Mouse (Mus musculus): ENCODE data around the gene Ubr1. TPM values are rescaled to one million over a fixed set of nuclear protein-coding genes. Genes with fewer than 3 reads are reported as not detected.

The Ubr1 gene
- polyA plus RNA-seq, 1 experiment from 2014 or later: 18.3 TPM

DNA sequence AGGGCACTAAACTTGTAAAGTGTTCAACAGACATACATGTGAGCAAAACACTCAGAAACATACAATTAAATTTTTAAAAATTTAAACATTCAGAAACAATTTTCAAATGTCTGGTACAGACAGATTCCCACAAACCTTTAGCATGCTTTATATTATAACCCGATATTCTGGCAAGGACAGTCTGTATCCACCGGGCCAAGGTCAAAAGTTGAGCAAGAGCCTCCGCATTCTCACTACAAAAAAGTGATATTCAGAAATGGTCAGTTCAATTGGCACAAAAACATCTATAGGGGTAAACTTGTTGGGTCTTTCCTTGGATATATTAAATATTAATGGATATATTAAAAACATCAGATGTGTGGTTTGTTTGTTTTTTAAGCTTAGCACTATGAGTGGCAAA is 74.2 kb downstream of the Ubr1 start:
- no peak overlapping the region for H3K9ac ChIP-seq
- no peaks in the 10 kb centered on the region for H3K4me1 ChIP-seq
- H3K36me3 ChIP-seq: peaks cover 93% of the 10 kb centered on the region

DNA sequence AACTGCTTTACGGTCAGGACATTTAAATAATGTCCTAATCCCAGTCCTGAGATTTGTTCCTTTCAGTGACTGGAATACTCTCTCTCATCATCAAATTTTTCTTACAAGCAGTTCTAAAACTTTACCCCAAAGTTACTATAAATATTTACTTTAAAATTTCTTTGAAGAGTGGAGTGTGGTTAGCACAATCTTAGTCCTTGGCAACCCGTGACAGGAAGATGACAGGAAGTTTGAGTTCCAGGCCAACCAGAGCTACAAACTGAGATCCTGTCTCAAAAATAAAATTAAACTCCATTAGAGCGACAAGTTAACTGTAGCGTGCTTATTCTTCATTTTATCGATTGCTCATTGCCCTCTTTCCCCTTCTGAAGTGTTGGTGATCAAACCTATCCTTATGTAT is 82.9 kb downstream of the Ubr1 start:
- H3K4me2 ChIP-seq: no peak overlapping the region
- 78% methylated on average over 5 of the region's 5 CpGs for WGBS (ENCODE audit: insufficient replicate concordance)
- H3K4me1 ChIP-seq: no peaks in the 10 kb centered on the region
- H3K27ac ChIP-seq: no peak overlapping the region
- no peak overlapping the region for H3K4me3 ChIP-seq
- H3K36me3 ChIP-seq: peaks cover 79% of the 10 kb centered on the region
- ATAC-seq: no peak
- no peaks in the 10 kb centered on the region for H3K27me3 ChIP-seq (replicated peaks)
- H3K9ac ChIP-seq: no peak overlapping the region
- no peaks in the 10 kb centered on the region for H3K9me3 ChIP-seq (replicated peaks)

More for the DNA sequence above, 74.2 kb downstream of the Ubr1 start:
- Histone ChIP-seq H3K27me3 (replicated peaks) (no peaks in the 10 kb centered on the region), H3K4me3 (no peak overlapping the region), H3K9me3 (replicated peaks) (no peaks in the 10 kb centered on the region), H3K27ac (no peak overlapping the region), H3K4me2 (no peak overlapping the region)
- 89% methylated on average over 3 of the region's 3 CpGs for WGBS (ENCODE audit: insufficient replicate concordance)
- no peak for ATAC-seq

DNA sequence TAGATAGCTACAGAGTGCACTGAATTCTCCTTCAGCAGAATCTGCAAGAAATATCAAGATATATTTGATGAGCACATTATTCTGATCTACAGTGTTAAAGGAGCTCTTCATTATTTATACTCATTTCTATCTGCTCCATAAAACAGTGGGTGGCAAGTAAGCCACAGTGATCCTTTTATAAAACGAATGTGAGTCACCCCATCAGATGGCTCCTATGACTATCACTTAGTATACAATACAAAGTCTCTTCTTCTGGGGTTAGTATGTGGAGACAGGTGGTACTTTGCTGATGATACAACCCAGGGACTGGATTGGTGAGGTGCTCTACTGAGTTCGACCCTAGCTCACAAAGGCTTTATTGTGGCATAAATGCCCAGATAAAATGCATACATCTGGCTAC is 97.3 kb downstream of the Ubr1 start:
- H3K9me3 ChIP-seq (replicated peaks): no peaks in the 10 kb centered on the region
- 81% methylated on average over 2 of the region's 2 CpGs for WGBS (ENCODE audit: insufficient replicate concordance)
- H3K4me1 ChIP-seq: no peaks in the 10 kb centered on the region
- no peak overlapping the region for H3K4me2 ChIP-seq
- peaks cover 78% of the 10 kb centered on the region for H3K36me3 ChIP-seq
- H3K27ac ChIP-seq: no peak overlapping the region
- H3K9ac ChIP-seq: no peak overlapping the region
- no peak overlapping the region for H3K4me3 ChIP-seq
- no peak for ATAC-seq
- no peaks in the 10 kb centered on the region for H3K27me3 ChIP-seq (replicated peaks)

GRCm38 (mm10) chr2:120871447-120872336 is 98.8 kb downstream of the Ubr1 start:
- Histone ChIP-seq H3K4me1 (no peaks in the 10 kb centered on the region), H3K36me3 (peaks cover 77% of the 10 kb centered on the region), H3K4me2 (no peak overlapping the region), H3K27ac (no peak overlapping the region), H3K27me3 (replicated peaks) (no peaks in the 10 kb centered on the region), H3K9me3 (replicated peaks) (no peaks in the 10 kb centered on the region), H3K4me3 (no peak overlapping the region), H3K9ac (no peak overlapping the region)
- 80% methylated on average over 9 of the region's 9 CpGs for WGBS (ENCODE audit: insufficient replicate concordance)
- ATAC-seq: no peak

- H3K36me3 ChIP-seq: peaks cover 80% of the 10 kb centered on the region
- H3K27me3 ChIP-seq (replicated peaks): no peaks in the 10 kb centered on the region
- ATAC-seq: no peak
- H3K9me3 ChIP-seq (replicated peaks): no peaks in the 10 kb centered on the region
- no peak overlapping the region for H3K4me3 ChIP-seq
- no peaks in the 10 kb centered on the region for H3K4me1 ChIP-seq
- no peak overlapping the region for H3K9ac ChIP-seq
- no peak overlapping the region for H3K27ac ChIP-seq
- no peak overlapping the region for H3K4me2 ChIP-seq
- 88% methylated on average over 5 of the region's 5 CpGs for WGBS (ENCODE audit: insufficient replicate concordance)
Observed at GRCm38 (mm10) chr2:120867336-120867735, 103.2 kb downstream of the Ubr1 start.

DNA sequence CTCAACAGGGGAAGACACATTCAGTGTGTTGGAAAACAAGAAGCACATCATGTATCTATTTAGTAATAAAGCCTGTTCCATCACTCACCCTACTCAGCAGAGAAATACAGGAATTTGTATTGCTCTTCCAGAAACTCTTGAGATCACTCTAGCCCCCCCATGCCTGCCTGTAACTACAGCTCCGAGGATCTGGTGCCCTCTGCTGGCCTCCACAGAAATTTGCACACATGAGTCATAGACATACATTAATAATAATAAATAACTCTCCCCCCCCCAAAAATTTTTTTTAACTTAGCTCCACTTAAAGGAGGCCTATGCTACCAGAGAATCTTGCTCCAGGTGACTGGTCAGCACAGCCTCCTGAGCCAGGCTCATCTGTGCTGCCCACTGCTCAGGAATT is 104.0 kb downstream of the Ubr1 start:
- no peak for ATAC-seq
- no peaks in the 10 kb centered on the region for H3K4me1 ChIP-seq
- H3K4me3 ChIP-seq: no peak overlapping the region
- H3K27ac ChIP-seq: no peak overlapping the region
- H3K36me3 ChIP-seq: peaks cover 79% of the 10 kb centered on the region
- no peaks in the 10 kb centered on the region for H3K9me3 ChIP-seq (replicated peaks)
- no peaks in the 10 kb centered on the region for H3K27me3 ChIP-seq (replicated peaks)
- H3K4me2 ChIP-seq: no peak overlapping the region
- 13% methylated on average over 1 of the region's 1 CpGs for WGBS (ENCODE audit: insufficient replicate concordance)
- H3K9ac ChIP-seq: no peak overlapping the region

DNA sequence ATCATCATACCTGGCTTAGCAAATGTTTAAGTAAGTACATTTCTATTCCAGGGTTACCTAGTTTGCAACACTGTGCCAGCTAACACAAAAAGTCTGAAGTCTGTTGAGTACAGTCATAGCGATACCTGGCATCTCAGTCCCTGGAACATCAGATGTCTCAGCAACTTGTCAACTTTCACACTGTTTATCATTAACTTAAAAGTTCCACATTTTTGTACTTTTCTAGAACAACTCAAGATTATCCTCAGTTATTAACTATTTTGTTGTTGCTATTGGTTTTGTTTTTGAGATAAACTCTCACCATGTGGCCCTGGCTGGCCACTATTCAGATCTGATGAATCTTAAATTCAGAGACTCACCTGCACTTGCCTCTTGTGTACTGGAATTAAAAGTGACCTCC is 107.1 kb downstream of the Ubr1 start:
- Histone ChIP-seq H3K27ac (no peak overlapping the region), H3K4me1 (no peaks in the 10 kb centered on the region), H3K4me2 (no peak overlapping the region), H3K4me3 (no peak overlapping the region), H3K36me3 (peaks cover 74% of the 10 kb centered on the region), H3K9me3 (replicated peaks) (no peaks in the 10 kb centered on the region), H3K27me3 (replicated peaks) (no peaks in the 10 kb centered on the region), H3K9ac (no peak overlapping the region)
- no peak for ATAC-seq
- 90% methylated on average over 1 of the region's 1 CpGs for WGBS (ENCODE audit: insufficient replicate concordance)

DNA sequence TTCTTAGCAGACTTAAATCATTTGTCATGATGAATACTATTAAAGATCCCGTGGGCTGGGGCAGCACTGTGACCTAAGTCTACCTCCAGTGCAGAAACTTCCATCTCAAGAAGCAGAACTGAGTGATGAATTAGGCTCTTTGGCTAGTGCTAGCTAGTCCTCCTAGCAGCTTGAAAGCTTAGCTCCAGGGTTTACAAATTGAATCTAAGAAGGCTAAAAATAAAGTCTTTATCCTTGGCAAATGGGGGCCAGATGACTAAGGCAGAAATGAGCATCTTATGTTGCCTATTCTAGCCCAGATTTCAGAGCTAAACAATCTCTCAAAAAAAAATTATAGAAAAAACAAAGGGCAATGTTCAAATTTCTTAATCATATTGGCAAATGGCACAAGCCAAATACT is 109.8 kb downstream of the Ubr1 start:
- Histone ChIP-seq H3K4me2 (no peak overlapping the region), H3K4me1 (no peaks in the 10 kb centered on the region), H3K4me3 (no peak overlapping the region), H3K27me3 (replicated peaks) (no peaks in the 10 kb centered on the region), H3K36me3 (peaks cover 53% of the 10 kb centered on the region), H3K9ac (no peak overlapping the region), H3K9me3 (replicated peaks) (no peaks in the 10 kb centered on the region), H3K27ac (no peak overlapping the region)
- WGBS (ENCODE audit: insufficient replicate concordance): 81% methylated on average over 1 of the region's 1 CpGs
- ATAC-seq: no peak

- WGBS (ENCODE audit: insufficient replicate concordance): 83% methylated on average over 3 of the region's 3 CpGs
- Histone ChIP-seq H3K36me3 (peaks cover 29% of the 10 kb centered on the region), H3K27ac (no peak overlapping the region), H3K4me3 (no peak overlapping the region), H3K27me3 (replicated peaks) (no peaks in the 10 kb centered on the region), H3K9me3 (replicated peaks) (no peaks in the 10 kb centered on the region), H3K9ac (no peak overlapping the region), H3K4me1 (0 out of 2 replicates have a peak, but pooled peaks cover 1% of the 10 kb centered on the region), H3K4me2 (no peak overlapping the region)
- ATAC-seq: no peak
Observed at GRCm38 (mm10) chr2:120858131-120858530, 112.4 kb downstream of the Ubr1 start.

DNA sequence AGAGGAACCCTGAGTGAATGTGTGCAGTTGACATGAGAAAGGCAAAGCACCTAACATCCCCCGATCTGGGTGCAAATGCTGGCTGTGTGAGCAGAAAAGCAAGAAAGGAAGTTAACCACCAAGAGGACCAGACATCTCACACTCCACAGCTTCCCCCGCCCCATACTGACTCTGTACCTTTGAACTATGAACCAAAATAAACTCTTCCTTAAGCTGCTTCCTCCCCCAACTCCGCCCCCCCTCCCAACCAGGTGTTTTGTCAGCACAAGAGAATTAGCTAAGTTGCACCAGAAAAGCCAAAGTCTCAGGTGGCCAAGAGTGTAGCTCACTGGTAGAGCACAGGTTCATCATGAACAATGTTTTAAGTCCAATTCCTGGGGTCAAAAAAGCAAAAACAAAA is 117.4 kb downstream of the Ubr1 start:
- ATAC-seq: no peak
- 53% methylated on average over 3 of the region's 3 CpGs for WGBS (ENCODE audit: insufficient replicate concordance)

DNA sequence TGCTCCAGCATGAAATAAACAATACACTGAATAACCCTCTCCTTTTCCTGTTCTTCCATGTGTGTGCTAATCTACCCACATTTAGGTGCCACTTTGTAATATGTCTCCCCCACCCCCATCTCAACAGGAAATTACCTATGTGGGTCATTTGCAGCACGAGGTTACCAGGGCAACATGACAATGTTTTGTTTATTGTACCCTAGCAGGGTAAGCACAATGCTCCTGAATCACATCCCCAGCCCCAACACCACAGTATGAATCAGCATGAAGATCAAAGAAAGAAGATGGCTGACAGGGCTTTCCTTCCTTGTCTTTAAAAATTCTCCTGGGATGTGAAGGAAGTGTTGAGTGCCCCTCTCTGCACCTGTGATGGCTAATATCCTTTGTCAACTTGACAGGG is 117.9 kb downstream of the Ubr1 start:
- Histone ChIP-seq H3K36me3 (no peaks in the 10 kb centered on the region), H3K4me3 (no peak overlapping the region), H3K9me3 (replicated peaks) (no peaks in the 10 kb centered on the region), H3K4me2 (no peak overlapping the region), H3K27ac (no peak overlapping the region), H3K9ac (no peak overlapping the region), H3K4me1 (peaks cover 22% of the 10 kb centered on the region), H3K27me3 (replicated peaks) (no peaks in the 10 kb centered on the region)
- WGBS (ENCODE audit: insufficient replicate concordance): 24% methylated on average over 1 of the region's 1 CpGs
- ATAC-seq: no peak

More for the DNA sequence above, 117.4 kb downstream of the Ubr1 start:
- peaks cover 22% of the 10 kb centered on the region for H3K4me1 ChIP-seq
- H3K9ac ChIP-seq: no peak overlapping the region
- no peak overlapping the region for H3K4me2 ChIP-seq
- no peaks in the 10 kb centered on the region for H3K36me3 ChIP-seq
- H3K27ac ChIP-seq: no peak overlapping the region
- H3K27me3 ChIP-seq (replicated peaks): no peaks in the 10 kb centered on the region
- no peak overlapping the region for H3K4me3 ChIP-seq
- no peaks in the 10 kb centered on the region for H3K9me3 ChIP-seq (replicated peaks)

GRCm38 (mm10) chr2:120850424-120851082 is 120.0 kb downstream of the Ubr1 start, which contains the start of gene Ttbk2:
TSS of gene Ttbk2 (minus strand) at chr2:120850604.
- ATAC-seq: peak; percentile 99
- Histone ChIP-seq H3K27ac (peak within 1 kb of the TSS; percentile 75), H3K4me3 (peak within 1 kb of the TSS; percentile 90)

More at GRCm38 (mm10) chr2:120850424-120851082, 120.0 kb downstream of the Ubr1 start, which contains the start of gene Ttbk2:
- Histone ChIP-seq H3K4me2 (peak within 1 kb of the TSS; percentile 87), H3K4me1 (peaks cover 22% of the 10 kb centered on the region), H3K9me3 (replicated peaks) (no peaks in the 10 kb centered on the region), H3K36me3 (no peaks in the 10 kb centered on the region), H3K27me3 (replicated peaks) (no peaks in the 10 kb centered on the region), H3K9ac (peak within 1 kb of the TSS; percentile 82)
- 1% methylated on average over 39 of the region's 39 CpGs for WGBS (ENCODE audit: insufficient replicate concordance)
